Mouse (Mus musculus) cortical plate, adult 2 months (tissue): ENCODE data around the gene Nat8f2.
"Not testable (repeated sequence)": the region's sequence is repeated elsewhere in the genome, so short reads cannot be mapped to it uniquely, and the experiment has no call there.

Source experiments
- CTCF ChIP-seq: fragments of 200-500 bp; IDR thresholded peaks from 2 replicates; pipeline ENCODE4 v1.5.1; 2011; ENCODE audit warnings: mild to moderate bottlenecking, control low read depth, low read length; ENCODE audit not compliant: insufficient read depth; ENCODE audit errors: extremely low read depth
- POLR2A ChIP-seq: fragments of 200-500 bp; IDR thresholded peaks from 2 replicates; pipeline ENCODE4 v1.6.1; 2011; ENCODE audit warnings: mild to moderate bottlenecking, low read length, control low read depth; ENCODE audit not compliant: insufficient read depth; ENCODE audit errors: extremely low read depth

GRCm38 (mm10) chr6:85883246-85883645 is 14.3 kb upstream of the Nat8f2 start:
- not testable (repeated sequence) for TF ChIP-seq CTCF, POLR2A
